ENCODE assay signal across 7 mouse cellular contexts in genomic region chr8:108911511-108911910, GRCm38 (mm10).
A peak's percentile ranks its signal among the peaks of the same experiment; 100 is the strongest.
DNase-seq lines count a peak whose midpoint lies in the region; ATAC-seq lines count a peak whose summit lies in the region.

No protein-coding gene starts in this region.

- H3K9ac ChIP-seq in forebrain, embryonic 13.5 days: no peak overlapping the region

- H3K9me3 ChIP-seq in forebrain, embryonic 13.5 days (replicated peaks): no peaks in the 10 kb centered on the region

- no peak overlapping the region for H3K4me2 ChIP-seq in forebrain, embryonic 13.5 days

- no peak for ATAC-seq in forebrain, embryonic 13.5 days
- peak; percentile 80 to 84 for ATAC-seq in hematopoietic stem cell, adult 5-6 weeks (replicated peaks in 1 of 2; ENCODE audit: insufficient read depth in 1 of 2, low FRiP score in 2 of 2, low TSS enrichment in 1 of 2, low read depth in 1 of 2, poor library complexity in 2 of 2, severe bottlenecking in 2 of 2)
- peak; percentile 87 for ATAC-seq in megakaryocyte-erythroid progenitor cell, adult 5-6 weeks (replicated peaks; ENCODE audit: low FRiP score, low TSS enrichment, poor library complexity, severe bottlenecking)

- 5% methylated on average over 6 of the region's 6 CpGs for WGBS in forebrain, embryonic 13.5 days

- peak; percentile 95 for DNase-seq in NIH3T3 (ENCODE audit: low read depth)
- peak; percentile 8 for DNase-seq in c-Kit-negative CD71-positive TER-119-positive erythroid progenitor cells, embryonic 14.5 days (ENCODE audit: low read depth, low spot score)
- DNase-seq in left cerebral cortex, adult 18-20 months (ENCODE audit: low spot score in 2 of 2): peak; percentile 85 to 96
- peak; percentile 81 for DNase-seq in right cerebral cortex, postnatal 4 days

- no peaks in the 10 kb centered on the region for H3K27me3 ChIP-seq in forebrain, embryonic 13.5 days

- peaks cover 28% of the 10 kb centered on the region for H3K4me1 ChIP-seq in forebrain, embryonic 13.5 days

- H3K4me3 ChIP-seq in forebrain, embryonic 13.5 days: no peak overlapping the region

- peak overlapping the region; percentile 65; the same call in 1 of the 2 replicates for H3K27ac ChIP-seq in forebrain, embryonic 13.5 days

- peaks cover 2% of the 10 kb centered on the region for H3K36me3 ChIP-seq in forebrain, embryonic 13.5 days (ENCODE audit: poor library complexity, severe bottlenecking)

Comparison
In these comparisons a context has a peak if more than half of its experiments do, and no peak if none do; other contexts are left out.
1. DNase-seq: peak in every context shown above with its lines; median percentile 95 in NIH3T3; 90 in left cerebral cortex, adult 18-20 months; 81 in right cerebral cortex, postnatal 4 days; 8 in c-Kit-negative CD71-positive TER-119-positive erythroid progenitor cells, embryonic 14.5 days.